Mouse (Mus musculus) activated CD4-positive, CD25-positive, alpha-beta regulatory T cell (primary cell): Measurements from ENCODE around the gene Mtmr14. TPM values are rescaled to one million over a fixed set of nuclear protein-coding genes. Genes with fewer than 3 reads are reported as not detected.

Source experiments
- polyA plus RNA-seq, 2 experiments: library from polyadenylated mRNA; unstranded; fragments of 100-300 nt; shearing (Covaris generic); gene quantifications; one replicate each; pipeline ENCODE4 v1.2.1; 2017

The Mtmr14 gene
- polyA plus RNA-seq: 10 to 100 TPM; 29.7 to 54.1 TPM

GRCm38 (mm10) chr6:113237542-113238270 lies at the start of gene Mtmr14:
Mtmr14 (plus strand) TSS chr6:113237843.

GRCm38 (mm10) chr6:113194841-113195595 lies 42.6 kb upstream of the Mtmr14 start, which contains the start of gene Lhfpl4:
Lhfpl4 (minus strand) TSS chr6:113195384.

DNA sequence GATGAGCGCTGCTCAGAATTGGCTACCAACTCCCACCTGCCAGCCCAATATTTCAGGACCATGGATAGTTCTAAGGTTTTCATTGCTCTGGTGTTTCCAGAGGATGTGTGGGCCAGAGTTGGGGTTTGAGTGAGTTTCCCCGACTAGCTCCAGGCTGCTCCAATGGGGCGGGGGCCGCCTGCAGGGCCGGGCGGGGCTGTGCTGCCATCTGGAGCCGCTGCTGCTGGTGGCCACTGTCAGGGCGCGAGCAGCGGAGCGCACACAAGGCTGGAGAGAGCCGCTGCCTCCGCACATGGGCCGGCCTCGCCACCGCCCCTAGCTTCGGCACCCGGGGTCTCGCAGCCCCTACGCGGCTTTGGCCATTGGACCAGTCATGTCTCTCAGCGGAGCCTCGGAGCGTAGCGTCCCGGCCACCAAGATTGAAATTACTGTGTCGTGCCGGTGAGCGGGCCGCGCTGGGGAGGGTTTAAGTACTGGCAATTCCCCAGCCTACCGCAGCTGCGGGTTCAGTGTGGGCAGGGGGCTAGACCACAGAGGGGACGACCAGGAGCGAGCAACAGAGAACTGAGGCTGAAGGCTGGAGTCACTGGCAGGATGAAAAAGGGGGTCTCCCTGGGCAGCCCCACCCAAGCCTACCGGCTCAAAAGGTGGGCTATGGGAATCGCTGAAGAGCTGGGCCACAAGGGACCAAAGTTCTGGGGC lies 44.6 kb downstream of the Mtmr14 start, which contains the start of gene Cpne9:
Gene Cpne9, plus strand, starts transcription at position 207 of the 702 bp plus-strand sequence.

GRCm38 (mm10) chr6:113306986-113307349 lies 69.3 kb downstream of the Mtmr14 start, which contains the start of gene Brpf1:
Brpf1 (plus strand) TSS chr6:113307137.

GRCm38 (mm10) chr6:113326533-113327315 lies 89.1 kb downstream of the Mtmr14 start, which contains the start of gene Ogg1:
Ogg1 (plus strand) TSS chr6:113326972.

Other genes starting within 250 kb of the Mtmr14 start
- 10 to 100 TPM; 78.4 to 91.9 TPM for gene Thumpd3, start 191.6 kb upstream of the Mtmr14 start, polyA plus RNA-seq
- 10 to 100 TPM; 51.9 to 57.1 TPM for gene Setd5, start 160.5 kb upstream of the Mtmr14 start, polyA plus RNA-seq
- gene Lhfpl4, start 42.5 kb upstream of the Mtmr14 start, polyA plus RNA-seq: under 1 TPM; 0.41 to 0.58 TPM
- under 1 TPM; 0.11 to 0.31 TPM for gene Cpne9, start 44.5 kb downstream of the Mtmr14 start, polyA plus RNA-seq
- gene Brpf1, start 69.3 kb downstream of the Mtmr14 start, polyA plus RNA-seq: 10 to 100 TPM; 36.5 to 38.2 TPM
- 10 to 100 TPM; 11.2 to 12.0 TPM for gene Ogg1, start 89.1 kb downstream of the Mtmr14 start, polyA plus RNA-seq
- gene Camk1, start 106.1 kb downstream of the Mtmr14 start, polyA plus RNA-seq: 1 to 10 TPM; 2.5 to 3.8 TPM
- gene Tada3, start 140.0 kb downstream of the Mtmr14 start, polyA plus RNA-seq: 10 to 100 TPM; 41.1 to 54.4 TPM
- 100 to 1,000 TPM; 462 to 693 TPM for gene Arpc4, start 140.3 kb downstream of the Mtmr14 start, polyA plus RNA-seq
- 10 to 100 TPM in 1 of 2 experiments, 1 to 10 TPM in 1; 9.7 to 15.2 TPM for gene Ttll3, start 151.4 kb downstream of the Mtmr14 start, polyA plus RNA-seq
- gene Rpusd3, start 181.5 kb downstream of the Mtmr14 start, polyA plus RNA-seq: 10 to 100 TPM; 14.5 to 22.2 TPM
- under 1 TPM in 1 of 2 experiments, not detected in 1; 0.93 TPM for gene Cidec, start 197.9 kb downstream of the Mtmr14 start, polyA plus RNA-seq
- gene Jagn1, start 204.7 kb downstream of the Mtmr14 start, polyA plus RNA-seq: 10 to 100 TPM; 43.6 to 54.2 TPM
- under 1 TPM; 0.21 to 0.69 TPM for gene Il17re, start 220.6 kb downstream of the Mtmr14 start, polyA plus RNA-seq
- gene Il17rc, start 233.6 kb downstream of the Mtmr14 start, polyA plus RNA-seq: under 1 TPM; 0.36 to 0.42 TPM
- 1 to 10 TPM; 5.9 to 8.9 TPM for gene Creld1, start 245.5 kb downstream of the Mtmr14 start, polyA plus RNA-seq